Mouse (Mus musculus) megakaryocyte, embryonic 14.5 days (primary cell): Measurements from ENCODE around the gene Arl2. TPM values are rescaled to one million over a fixed set of nuclear protein-coding genes. Genes with fewer than 3 reads are reported as not detected.

Experiments used
- H3K27me3 ChIP-seq: replicated peaks from 2 replicates; pipeline ENCODE3; 2012; ENCODE audit warnings: inconsistent platforms
- H3K36me3 ChIP-seq: replicated peaks from 2 replicates; pipeline ENCODE3; 2012; ENCODE audit warnings: low read length, inconsistent platforms, mixed read lengths
- H3K4me1 ChIP-seq: 2 replicates; pipeline ENCODE4 v1.6.1; 2012; ENCODE audit warnings: inconsistent platforms
- H3K4me3 ChIP-seq: replicated peaks from 2 replicates; pipeline ENCODE3; 2012; ENCODE audit warnings: moderate library complexity, mild to moderate bottlenecking, inconsistent platforms
- H3K9me3 ChIP-seq: 2 replicates; pipeline ENCODE4 v1.6.1; 2012; ENCODE audit warnings: inconsistent platforms
- FLI1 ChIP-seq: IDR thresholded peaks from 2 replicates; pipeline ENCODE4 v1.6.1; 2012; ENCODE audit warnings: low read length, inconsistent platforms, mixed read lengths
- GATA1 ChIP-seq: IDR thresholded peaks from 3 replicates; pipeline ENCODE4 v1.6.1; 2012; ENCODE audit warnings: mixed read lengths, low read length, inconsistent platforms, borderline replicate concordance
- polyA plus RNA-seq: library from polyadenylated mRNA; stranded (reverse); fragments of >175 nt; gene quantifications from 2 replicates; pipeline ENCODE4 v1.2.3, GENCODE M21; 2012; ENCODE audit warnings: low replicate concordance; ENCODE audit not compliant: insufficient read depth

Arl2 gene
- polyA plus RNA-seq = 46.0 and 68.7 TPM in 2 replicates

GRCm38 (mm10) chr19:6141394-6141749, at the start of gene Arl2:
Arl2 (minus strand) TSS chr19:6141548.
- Histone ChIP-seq H3K4me3 (peak within 1 kb of the TSS; percentile 100), H3K36me3 (peaks cover 22% of the 10 kb centered on the region), H3K9me3 (no peaks in the 10 kb centered on the region), H3K27me3 (peaks cover 18% of the 10 kb centered on the region), H3K4me1 (peaks cover 32% of the 10 kb centered on the region)
- TF ChIP-seq FLI1 = no peak
- TF ChIP-seq GATA1 = no peak

- TF ChIP-seq GATA1 (no peak), FLI1 (no peak)
- Histone ChIP-seq H3K27me3 (peaks cover 20% of the 10 kb centered on the region), H3K9me3 (peaks cover 7% of the 10 kb centered on the region), H3K4me1 (peaks cover 4% of the 10 kb centered on the region; the same call in 1 of the 2 replicates), H3K4me3 (no peak within 1 kb of the TSS), H3K36me3 (no peaks in the 10 kb centered on the region)
Measured at GRCm38 (mm10) chr19:6184131-6184530, 42.8 kb upstream of the Arl2 start, which contains the start of gene Majin. Majin (plus strand) TSS chr19:6184388.

GRCm38 (mm10) chr19:6182534-6182933, 41.2 kb upstream of the Arl2 start:
- TF ChIP-seq GATA1 (no peak), FLI1 (no peak)
- H3K9me3 ChIP-seq = peaks cover 8% of the 10 kb centered on the region

GRCm38 (mm10) chr19:6181629-6182028, 40.3 kb upstream of the Arl2 start:
- H3K4me1 ChIP-seq = peaks cover 4% of the 10 kb centered on the region; the same call in 1 of the 2 replicates
- no peak for TF ChIP-seq GATA1
- TF ChIP-seq FLI1 = no peak
- H3K36me3 ChIP-seq = no peaks in the 10 kb centered on the region
- no peak overlapping the region for H3K4me3 ChIP-seq
- H3K9me3 ChIP-seq = peaks cover 8% of the 10 kb centered on the region
- H3K27me3 ChIP-seq = peaks cover 23% of the 10 kb centered on the region

More at GRCm38 (mm10) chr19:6182534-6182933, 41.2 kb upstream of the Arl2 start:
- Histone ChIP-seq H3K4me3 (no peak overlapping the region), H3K36me3 (no peaks in the 10 kb centered on the region), H3K4me1 (peaks cover 4% of the 10 kb centered on the region; the same call in 1 of the 2 replicates), H3K27me3 (peaks cover 17% of the 10 kb centered on the region)

- H3K36me3 ChIP-seq = no peaks in the 10 kb centered on the region
- H3K27me3 ChIP-seq = peaks cover 23% of the 10 kb centered on the region
- TF ChIP-seq FLI1 = no peak
- TF ChIP-seq GATA1 = no peak
- peaks cover 8% of the 10 kb centered on the region for H3K9me3 ChIP-seq
- no peak overlapping the region for H3K4me3 ChIP-seq
- H3K4me1 ChIP-seq = peaks cover 4% of the 10 kb centered on the region; the same call in 1 of the 2 replicates
Measured at GRCm38 (mm10) chr19:6178775-6179174, 37.4 kb upstream of the Arl2 start.

- H3K4me1 ChIP-seq = no peaks in the 10 kb centered on the region; the same call in 1 of the 2 replicates
- TF ChIP-seq FLI1 = no peak
- TF ChIP-seq GATA1 = no peak
- no peaks in the 10 kb centered on the region for H3K36me3 ChIP-seq
- peaks cover 5% of the 10 kb centered on the region for H3K9me3 ChIP-seq
- H3K4me3 ChIP-seq = no peak overlapping the region
- peaks cover 29% of the 10 kb centered on the region for H3K27me3 ChIP-seq
Measured at GRCm38 (mm10) chr19:6174771-6175170, 33.4 kb upstream of the Arl2 start.

- TF ChIP-seq GATA1 (no peak), FLI1 (no peak)
- Histone ChIP-seq H3K4me3 (no peak overlapping the region), H3K4me1 (no peaks in the 10 kb centered on the region)
Measured at GRCm38 (mm10) chr19:6171215-6171614, 29.9 kb upstream of the Arl2 start.

GRCm38 (mm10) chr19:6166750-6167149, 25.4 kb upstream of the Arl2 start:
- H3K4me3 ChIP-seq = no peak overlapping the region

More at GRCm38 (mm10) chr19:6171215-6171614, 29.9 kb upstream of the Arl2 start:
- peaks cover 6% of the 10 kb centered on the region for H3K9me3 ChIP-seq
- H3K36me3 ChIP-seq = no peaks in the 10 kb centered on the region
- peaks cover 32% of the 10 kb centered on the region for H3K27me3 ChIP-seq

GRCm38 (mm10) chr19:6163872-6164547, 22.7 kb upstream of the Arl2 start:
- Histone ChIP-seq H3K9me3 (peaks cover 6% of the 10 kb centered on the region), H3K27me3 (peaks cover 49% of the 10 kb centered on the region), H3K4me1 (peaks cover 10% of the 10 kb centered on the region), H3K4me3 (peak overlapping the region; percentile 80), H3K36me3 (no peaks in the 10 kb centered on the region)
- TF ChIP-seq GATA1 = no peak
- no peak for TF ChIP-seq FLI1

More at GRCm38 (mm10) chr19:6166750-6167149, 25.4 kb upstream of the Arl2 start:
- H3K36me3 ChIP-seq = no peaks in the 10 kb centered on the region
- H3K9me3 ChIP-seq = peaks cover 6% of the 10 kb centered on the region
- H3K27me3 ChIP-seq = peaks cover 49% of the 10 kb centered on the region
- peaks cover 10% of the 10 kb centered on the region for H3K4me1 ChIP-seq
- no peak for TF ChIP-seq FLI1
- no peak for TF ChIP-seq GATA1

- H3K27me3 ChIP-seq = peaks cover 50% of the 10 kb centered on the region
- peaks cover 15% of the 10 kb centered on the region for H3K4me1 ChIP-seq
- no peak for TF ChIP-seq GATA1
- no peak for TF ChIP-seq FLI1
- no peaks in the 10 kb centered on the region for H3K36me3 ChIP-seq
- peaks cover 3% of the 10 kb centered on the region for H3K9me3 ChIP-seq
- peak overlapping the region; percentile 82 for H3K4me3 ChIP-seq
Measured at GRCm38 (mm10) chr19:6157220-6157619, 15.9 kb upstream of the Arl2 start.
